Mouse (Mus musculus): Measurements from ENCODE around the gene Pcnx3.
"Not testable (repeated sequence)": the region's sequence is repeated elsewhere in the genome, so short reads cannot be mapped to it uniquely, and the experiment has no call there.

- TF ChIP-seq CTCF, EP300 (IDR thresholded peaks at IDR 0.05; ENCODE audit: low read depth): not testable (repeated sequence)
Observed at GRCm38 (mm10) chr19:5686954-5687353, 1.8 kb downstream of the Pcnx3 start.
